Mouse (Mus musculus) stomach, postnatal 0 days (tissue): ENCODE measurements around the gene Als2cr12. TPM values are rescaled to one million over a fixed set of nuclear protein-coding genes. Genes with fewer than 3 reads are reported as not detected.

ENCODE experiments used
- ATAC-seq: fragments of 200-750 bp; cut with Nextera tagmentation; 2 replicates; pipeline ENCODE4 v1.8.0; 2017; ENCODE audit not compliant: low FRiP score, low TSS enrichment
- DNase-seq: peaks from one replicate; pipeline ENCODE4 v3.0.0-alpha.2; 2016; ENCODE audit warnings: low spot score
- H3K27ac ChIP-seq: fragments of 300-500 bp; sonication (generic); replicated peaks from 2 replicates; pipeline ENCODE4 v1.5.1; 2014; ENCODE audit warnings: mild to moderate bottlenecking, control low read depth
- H3K27me3 ChIP-seq: fragments of 300-500 bp; sonication (generic); 2 replicates; pipeline ENCODE4 v1.6.1; 2014; ENCODE audit warnings: low read length; ENCODE audit not compliant: control insufficient read depth, insufficient read depth
- H3K36me3 ChIP-seq: fragments of 300-500 bp; sonication (generic); 2 replicates; pipeline ENCODE4 v1.6.1; 2014; ENCODE audit warnings: low read length, mixed read lengths; ENCODE audit not compliant: control insufficient read depth, insufficient read depth
- H3K4me1 ChIP-seq: fragments of 300-500 bp; sonication (generic); replicated peaks from 2 replicates; pipeline ENCODE4 v1.6.1; 2014; ENCODE audit warnings: antibody characterized with exemption; ENCODE audit not compliant: control insufficient read depth, insufficient read depth
- H3K4me2 ChIP-seq: fragments of 300-500 bp; sonication (generic); replicated peaks from 2 replicates; pipeline ENCODE4 v1.6.1; 2014; ENCODE audit warnings: low read depth, mild to moderate bottlenecking, control low read depth, moderate library complexity
- H3K4me3 ChIP-seq: fragments of 300-500 bp; sonication (generic); 2 replicates; pipeline ENCODE4 v1.5.1; 2014; ENCODE audit warnings: low read depth, low read length, control low read depth
- H3K9ac ChIP-seq: fragments of 300-500 bp; sonication (generic); 2 replicates; pipeline ENCODE4 v1.6.1; 2014; ENCODE audit warnings: mild to moderate bottlenecking, low read length, control low read depth, mixed read lengths
- H3K9me3 ChIP-seq: fragments of 300-500 bp; sonication (generic); 2 replicates; pipeline ENCODE4 v1.6.1; 2016; ENCODE audit warnings: low read length; ENCODE audit not compliant: control insufficient read depth
- CTCF ChIP-seq: IDR thresholded peaks from 2 replicates; pipeline ENCODE4 v1.5.1; 2016; ENCODE audit warnings: antibody characterized with exemption, low read depth, mild to moderate bottlenecking, moderate library complexity
- EP300 ChIP-seq: optimal IDR thresholded peaks from 2 replicates; pipeline ENCODE3; 2016; ENCODE audit warnings: antibody characterized with exemption
- WGBS: fragments of 180-500 bp; shearing (Covaris S2); extraction: QIAGEN DNeasy Blood & Tissue Kit; methylation state at CpG from one replicate; pipeline ENCODE4 v1.1.7; 2014; 5-methylcytosine and 5-hydroxymethylcytosine counted together
- polyA plus RNA-seq: library from polyadenylated mRNA; unstranded; fragments of >200 nt; fragmentation: Nextera tagmentation; extraction: Ambion mirVana; gene quantifications from 2 replicates; pipeline ENCODE4 v1.2.1, GENCODE M21; 2015

Gene Als2cr12
- polyA plus RNA-seq, 1 experiment from 2014 or later = 0.56 TPM

GRCm38 (mm10) chr1:58717589-58718270 lies 21.9 kb upstream of the Als2cr12 start:
- no peaks in the 10 kb centered on the region for H3K4me1 ChIP-seq
- H3K4me2 ChIP-seq = no peak overlapping the region
- no peak overlapping the region for H3K27ac ChIP-seq
- DNase-seq (no peak), ATAC-seq (no peak)
- TF ChIP-seq CTCF (no peak), EP300 (no peak)
- 88% methylated on average over 8 of the region's 8 CpGs for WGBS
- H3K36me3 ChIP-seq = peaks cover 2% of the 10 kb centered on the region; the same call in 1 of the 2 replicates
- H3K9me3 ChIP-seq = no peaks in the 10 kb centered on the region
- H3K27me3 ChIP-seq = no peaks in the 10 kb centered on the region
- H3K9ac ChIP-seq = no peak overlapping the region
- H3K4me3 ChIP-seq = no peak overlapping the region

GRCm38 (mm10) chr1:58716883-58717220 lies 21.1 kb upstream of the Als2cr12 start:
- Histone ChIP-seq H3K4me1 (no peaks in the 10 kb centered on the region), H3K27ac (no peak overlapping the region), H3K27me3 (no peaks in the 10 kb centered on the region), H3K9ac (no peak overlapping the region), H3K4me3 (no peak overlapping the region), H3K36me3 (peaks cover 2% of the 10 kb centered on the region; the same call in 1 of the 2 replicates), H3K9me3 (no peaks in the 10 kb centered on the region), H3K4me2 (no peak overlapping the region)
- ATAC-seq = no peak
- TF ChIP-seq EP300 = no peak
- TF ChIP-seq CTCF = no peak
- no peak for DNase-seq
- 97% methylated on average over 4 of the region's 4 CpGs for WGBS

GRCm38 (mm10) chr1:58716162-58716882 lies 20.5 kb upstream of the Als2cr12 start:
- TF ChIP-seq CTCF (no peak), EP300 (no peak)
- Histone ChIP-seq H3K27ac (no peak overlapping the region), H3K4me2 (no peak overlapping the region; the same call in 1 of the 2 replicates), H3K4me3 (no peak overlapping the region), H3K27me3 (no peaks in the 10 kb centered on the region), H3K9me3 (no peaks in the 10 kb centered on the region), H3K4me1 (no peaks in the 10 kb centered on the region), H3K9ac (no peak overlapping the region), H3K36me3 (peaks cover 2% of the 10 kb centered on the region; the same call in 1 of the 2 replicates)
- no peak for ATAC-seq
- no peak for DNase-seq
- WGBS = 56% methylated on average over 7 of the region's 7 CpGs

- no peak for DNase-seq
- Histone ChIP-seq H3K4me2 (no peak overlapping the region), H3K4me3 (no peak overlapping the region), H3K27me3 (no peaks in the 10 kb centered on the region), H3K36me3 (peaks cover 2% of the 10 kb centered on the region; the same call in 1 of the 2 replicates), H3K9me3 (no peaks in the 10 kb centered on the region), H3K4me1 (no peaks in the 10 kb centered on the region), H3K27ac (no peak overlapping the region), H3K9ac (no peak overlapping the region)
- no peak for ATAC-seq
- TF ChIP-seq EP300 = no peak
- TF ChIP-seq CTCF = no peak
Measured at GRCm38 (mm10) chr1:58715536-58715935, 19.7 kb upstream of the Als2cr12 start.

GRCm38 (mm10) chr1:58714361-58714760 lies 18.6 kb upstream of the Als2cr12 start:
- TF ChIP-seq EP300 (no peak), CTCF (no peak)
- peak overlapping the region; percentile 65 for H3K4me2 ChIP-seq
- peak overlapping the region; percentile 87; the same call in 1 of the 2 replicates for H3K9ac ChIP-seq
- no peaks in the 10 kb centered on the region for H3K9me3 ChIP-seq
- peak overlapping the region; percentile 99 for H3K27ac ChIP-seq
- H3K4me3 ChIP-seq = peak overlapping the region; percentile 69
- no peaks in the 10 kb centered on the region for H3K27me3 ChIP-seq
- WGBS = 42% methylated on average over 1 of the region's 1 CpGs
- ATAC-seq (no peak), DNase-seq (no peak)
- H3K4me1 ChIP-seq = no peaks in the 10 kb centered on the region
- peaks cover 2% of the 10 kb centered on the region; the same call in 1 of the 2 replicates for H3K36me3 ChIP-seq

- no peak for TF ChIP-seq EP300
- TF ChIP-seq CTCF = no peak
- peak overlapping the region; percentile 87 for H3K9ac ChIP-seq
- H3K4me2 ChIP-seq = peak overlapping the region; percentile 65
- H3K27ac ChIP-seq = peak overlapping the region; percentile 99
- H3K4me1 ChIP-seq = no peaks in the 10 kb centered on the region
- H3K9me3 ChIP-seq = no peaks in the 10 kb centered on the region
- peak; percentile 47 for DNase-seq
- no peak for ATAC-seq
- peak overlapping the region; percentile 69 for H3K4me3 ChIP-seq
- H3K36me3 ChIP-seq = peaks cover 2% of the 10 kb centered on the region; the same call in 1 of the 2 replicates
- H3K27me3 ChIP-seq = no peaks in the 10 kb centered on the region
- WGBS = 11% methylated on average over 4 of the region's 4 CpGs
Measured at GRCm38 (mm10) chr1:58713893-58714231, 18.1 kb upstream of the Als2cr12 start.
